Mouse (Mus musculus): ENCODE results near the gene Eif5a. TPM values are rescaled to one million over a fixed set of nuclear protein-coding genes. Genes with fewer than 3 reads are reported as not detected.
A peak's percentile ranks its signal among the peaks of the same experiment; 100 is the strongest.
"Not testable (repeated sequence)": the region's sequence is repeated elsewhere in the genome, so short reads cannot be mapped to it uniquely, and the experiment has no call there.

Eif5a gene
- total RNA-seq, 1 experiment from 2014 or later = 854 TPM

GRCm38 (mm10) chr11:69929712-69930111 is 8.0 kb upstream of the Eif5a start:
- no peak for ATAC-seq (replicated peaks; ENCODE audit: low read depth, poor library complexity, severe bottlenecking)

- ATAC-seq (replicated peaks; ENCODE audit: low read depth, poor library complexity, severe bottlenecking) = no peak
These were observed 5.7 kb upstream of the Eif5a start for GRCm38 (mm10) chr11:69927501-69927900.

- no peak for ATAC-seq (replicated peaks; ENCODE audit: low read depth, poor library complexity, severe bottlenecking)
These were observed 1.0 kb upstream of the Eif5a start for GRCm38 (mm10) chr11:69922796-69923195.

- no peak for ATAC-seq (replicated peaks; ENCODE audit: low read depth, poor library complexity, severe bottlenecking)
These were observed 426 bp upstream of the Eif5a start for GRCm38 (mm10) chr11:69922012-69922756.

GRCm38 (mm10) chr11:69920266-69921031 is 1.3 kb downstream of the Eif5a start:
- no peak for ATAC-seq (replicated peaks; ENCODE audit: low read depth, poor library complexity, severe bottlenecking)

GRCm38 (mm10) chr11:69919661-69920265 is 2.0 kb downstream of the Eif5a start:
- ATAC-seq (replicated peaks; ENCODE audit: low read depth, poor library complexity, severe bottlenecking) = peak; percentile 42

- no peak for ATAC-seq (replicated peaks; ENCODE audit: low read depth, poor library complexity, severe bottlenecking)
These were observed 2.7 kb downstream of the Eif5a start for GRCm38 (mm10) chr11:69919053-69919452.

GRCm38 (mm10) chr11:69918118-69918517 is 3.6 kb downstream of the Eif5a start:
- no peak for ATAC-seq (replicated peaks; ENCODE audit: low read depth, poor library complexity, severe bottlenecking)

GRCm38 (mm10) chr11:69917379-69917948 is 4.3 kb downstream of the Eif5a start:
- no peak for ATAC-seq (replicated peaks; ENCODE audit: low read depth, poor library complexity, severe bottlenecking)

GRCm38 (mm10) chr11:69916652-69917378 is 4.9 kb downstream of the Eif5a start:
- not testable (repeated sequence) for ATAC-seq (replicated peaks; ENCODE audit: low read depth, poor library complexity, severe bottlenecking)

- ATAC-seq (replicated peaks; ENCODE audit: low read depth, poor library complexity, severe bottlenecking) = no peak
These were observed 5.8 kb downstream of the Eif5a start for GRCm38 (mm10) chr11:69915667-69916627.

- ATAC-seq (replicated peaks; ENCODE audit: low read depth, poor library complexity, severe bottlenecking) = no peak
These were observed 6.8 kb downstream of the Eif5a start for GRCm38 (mm10) chr11:69914917-69915430.

- 0 out of 2 replicates have a peak, but pooled peaks have one; percentile 2 for ATAC-seq (replicated peaks; ENCODE audit: low read depth, poor library complexity, severe bottlenecking)
These were observed 7.4 kb downstream of the Eif5a start for GRCm38 (mm10) chr11:69914372-69914764.

- ATAC-seq (replicated peaks; ENCODE audit: low read depth, poor library complexity, severe bottlenecking) = peak; percentile 83
These were observed 8.0 kb downstream of the Eif5a start, which contains the start of gene Gps2 for GRCm38 (mm10) chr11:69913554-69914371. Gene Gps2, plus strand, starts transcription at chr11:69913888.

- no peak for ATAC-seq (replicated peaks; ENCODE audit: low read depth, poor library complexity, severe bottlenecking)
These were observed 8.8 kb downstream of the Eif5a start for GRCm38 (mm10) chr11:69912716-69913530.

GRCm38 (mm10) chr11:69911701-69912100 is 10.1 kb downstream of the Eif5a start:
- no peak for ATAC-seq (replicated peaks; ENCODE audit: low read depth, poor library complexity, severe bottlenecking)

All from common myeloid progenitor, adult 5-6 weeks (primary cell).